In the genomic region with DNA sequence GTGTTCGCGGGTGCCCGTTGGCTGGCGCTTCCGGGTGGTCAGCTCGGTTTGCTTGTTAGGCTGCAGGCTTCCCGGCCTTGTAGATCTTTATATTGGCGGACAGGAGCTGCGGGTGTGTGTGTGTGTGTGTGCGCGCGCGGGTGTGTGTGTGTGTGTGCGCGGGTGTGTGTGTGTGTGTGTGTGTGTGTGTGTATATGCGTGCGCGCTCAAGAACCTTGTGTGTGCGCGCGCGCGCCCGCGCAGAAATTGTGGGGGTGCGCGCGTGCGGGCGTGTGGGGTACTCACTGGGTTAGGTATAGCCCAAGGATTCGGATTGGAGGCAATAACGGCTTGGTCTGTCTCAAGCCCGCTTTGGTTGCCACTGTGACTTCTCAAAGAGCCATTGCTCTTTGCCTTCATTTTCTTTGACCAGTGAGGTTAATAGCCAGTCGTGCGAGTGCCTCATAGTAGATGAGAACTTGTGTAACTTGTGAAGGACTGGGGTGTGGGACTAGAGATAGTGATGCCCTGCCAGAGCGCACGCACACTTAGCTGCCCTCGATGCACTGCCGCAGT, we compare ENCODE assay signal across 8 mouse cellular contexts. TPM values are rescaled to one million over a fixed set of nuclear protein-coding genes. Genes with fewer than 3 reads are reported as not detected.
A peak's percentile ranks its signal among the peaks of the same experiment; 100 is the strongest.
DNase-seq lines count a peak whose midpoint lies in the region; ATAC-seq and TF ChIP-seq lines count a peak whose summit lies in the region.

No protein-coding gene starts in this region.

- H3K27me3 ChIP-seq in embryonic facial prominence, embryonic 13.5 days: no peaks in the 10 kb centered on the region
- H3K27me3 ChIP-seq in heart, postnatal 0 days (ENCODE audit: control insufficient read depth, insufficient read depth, low read length): no peaks in the 10 kb centered on the region

- H3K27ac ChIP-seq in embryonic facial prominence, embryonic 13.5 days: peak overlapping the region; percentile 89
- H3K27ac ChIP-seq in heart, postnatal 0 days (ENCODE audit: low read depth): peak overlapping the region; percentile 91

- TF ChIP-seq CTCF in heart, postnatal 0 days (IDR thresholded peaks at IDR 0.05; ENCODE audit: low read depth): no peak

- H3K4me1 ChIP-seq in embryonic facial prominence, embryonic 13.5 days: peaks cover 10% of the 10 kb centered on the region
- peaks cover 4% of the 10 kb centered on the region for H3K4me1 ChIP-seq in heart, postnatal 0 days (ENCODE audit: control insufficient read depth, insufficient read depth)

- H3K36me3 ChIP-seq in embryonic facial prominence, embryonic 13.5 days: peaks cover 18% of the 10 kb centered on the region
- peaks cover 18% of the 10 kb centered on the region; the same call in 1 of the 2 replicates for H3K36me3 ChIP-seq in heart, postnatal 0 days (replicated peaks; ENCODE audit: control insufficient read depth, insufficient read depth, low read length)

- peak; percentile 15; the same call in 1 of the 2 replicates for ATAC-seq in cerebellum, adult (ENCODE audit: insufficient number of reproducible peaks, low FRiP score, low TSS enrichment)
- peak; percentile 46; the same call in 1 of the 2 replicates for ATAC-seq in embryonic facial prominence, embryonic 13.5 days (ENCODE audit: insufficient number of reproducible peaks, insufficient read depth, low FRiP score, low TSS enrichment, low read depth)
- ATAC-seq in heart, postnatal 0 days (ENCODE audit: insufficient read depth, low read depth): peak; percentile 63

- H3K9me3 ChIP-seq in embryonic facial prominence, embryonic 13.5 days: no peaks in the 10 kb centered on the region
- H3K9me3 ChIP-seq in heart, postnatal 0 days (replicated peaks; ENCODE audit: control insufficient read depth, low read length): peaks cover 4% of the 10 kb centered on the region; the same call in 1 of the 2 replicates

- 4% methylated on average over 38 of the region's 39 CpGs for WGBS in embryonic facial prominence, embryonic 13.5 days
- WGBS in heart, postnatal 0 days: 2% methylated on average over 37 of the region's 39 CpGs

- peak overlapping the region; percentile 65 for H3K4me2 ChIP-seq in embryonic facial prominence, embryonic 13.5 days
- H3K4me2 ChIP-seq in heart, postnatal 0 days (ENCODE audit: low read depth, low read length): peak overlapping the region; percentile 90

- peak overlapping the region; percentile 87 for H3K4me3 ChIP-seq in embryonic facial prominence, embryonic 13.5 days
- peak overlapping the region; percentile 85 for H3K4me3 ChIP-seq in heart, postnatal 0 days (ENCODE audit: low read depth, low read length)

- no peak for DNase-seq in cerebellum, adult 9-11 months
- DNase-seq in adrenal gland, adult 18-20 months (ENCODE audit: low spot score in 2 of 2): peak; percentile 26 to 46
- peak; percentile 18 for DNase-seq in heart, postnatal 0 days (ENCODE audit: low spot score)
- peak; percentile 51 for DNase-seq in left cerebral cortex, adult 11 months (ENCODE audit: low spot score)
- peak; percentile 55 for DNase-seq in lung, postnatal 14 days
- DNase-seq in right cerebral cortex, postnatal 36 days (ENCODE audit: low spot score in 2 of 2): peak; percentile 39 to 62

- peak overlapping the region; percentile 88 for H3K9ac ChIP-seq in embryonic facial prominence, embryonic 13.5 days
- H3K9ac ChIP-seq in heart, postnatal 0 days (replicated peaks; ENCODE audit: low read depth, low read length): peak overlapping the region; percentile 96

- no peak for TF ChIP-seq EP300 in heart, postnatal 0 days (IDR thresholded peaks at IDR 0.05; ENCODE audit: low read depth)

RNA-seq across cellular contexts. Expression of a gene that starts 0.5 kb away (rescaled TPM):
- total RNA-seq in adrenal gland, adult 18-20 months (2021): 1 to 10 TPM; 7.1 to 8.7 TPM
- polyA plus RNA-seq in embryonic facial prominence, embryonic 13.5 days (2015; fragmentation: Nextera tagmentation; extraction: Ambion mirVana): 34.2 and 35.0 TPM in 2 replicates
- 3.7 and 4.8 TPM in 2 replicates for total RNA-seq in heart, postnatal 0 days (2014; rRNA removed; ENCODE audit: low replicate concordance)
- polyA plus RNA-seq in heart, postnatal 0 days (2015; fragmentation: Nextera tagmentation; extraction: Ambion mirVana): 9.5 and 10.6 TPM in 2 replicates

RNA-seq across cellular contexts. Expression of a gene that starts 21.1 kb away (rescaled TPM):
- total RNA-seq in adrenal gland, adult 18-20 months (2021): 1 to 10 TPM in 1 of 2 experiments, under 1 TPM in 1; 0.17 to 1.0 TPM
- polyA plus RNA-seq in embryonic facial prominence, embryonic 13.5 days (2015; fragmentation: Nextera tagmentation; extraction: Ambion mirVana): not detected in 2 replicates
- not detected in 2 replicates for total RNA-seq in heart, postnatal 0 days (2014; rRNA removed; ENCODE audit: low replicate concordance)
- 0.05 TPM in 1 of 2 replicates, not detected in the other for polyA plus RNA-seq in heart, postnatal 0 days (2015; fragmentation: Nextera tagmentation; extraction: Ambion mirVana)

RNA-seq across cellular contexts. Expression of a gene that starts 25.3 kb away (rescaled TPM):
- under 1 TPM in 1 of 2 experiments, not detected in 1; 0.20 TPM for total RNA-seq in adrenal gland, adult 18-20 months (2021)
- polyA plus RNA-seq in embryonic facial prominence, embryonic 13.5 days (2015; fragmentation: Nextera tagmentation; extraction: Ambion mirVana): not detected in 2 replicates
- not detected in 2 replicates for total RNA-seq in heart, postnatal 0 days (2014; rRNA removed; ENCODE audit: low replicate concordance)
- not detected in 2 replicates for polyA plus RNA-seq in heart, postnatal 0 days (2015; fragmentation: Nextera tagmentation; extraction: Ambion mirVana)

RNA-seq across cellular contexts. Expression of a gene that starts 55.4 kb away (rescaled TPM):
- 10 to 100 TPM; 62.2 to 89.1 TPM for total RNA-seq in adrenal gland, adult 18-20 months (2021)
- 32.4 and 38.0 TPM in 2 replicates for polyA plus RNA-seq in embryonic facial prominence, embryonic 13.5 days (2015; fragmentation: Nextera tagmentation; extraction: Ambion mirVana)
- total RNA-seq in heart, postnatal 0 days (2014; rRNA removed; ENCODE audit: low replicate concordance): 44.6 and 54.2 TPM in 2 replicates
- polyA plus RNA-seq in heart, postnatal 0 days (2015; fragmentation: Nextera tagmentation; extraction: Ambion mirVana): 10.8 and 13.9 TPM in 2 replicates

RNA-seq across cellular contexts. Expression of a gene that starts 56.9 kb away (rescaled TPM):
- 10 to 100 TPM; 63.6 to 74.9 TPM for total RNA-seq in adrenal gland, adult 18-20 months (2021)
- polyA plus RNA-seq in embryonic facial prominence, embryonic 13.5 days (2015; fragmentation: Nextera tagmentation; extraction: Ambion mirVana): 71.7 and 74.5 TPM in 2 replicates
- total RNA-seq in heart, postnatal 0 days (2014; rRNA removed; ENCODE audit: low replicate concordance): 27.5 and 40.8 TPM in 2 replicates
- polyA plus RNA-seq in heart, postnatal 0 days (2015; fragmentation: Nextera tagmentation; extraction: Ambion mirVana): 31.9 and 34.8 TPM in 2 replicates
